Mouse (Mus musculus) liver, embryonic 14.5 days (tissue): ENCODE data around the gene Tomm22.
A peak's percentile ranks its signal among the peaks of the same experiment; 100 is the strongest.

Experiments
- CTCF ChIP-seq: IDR thresholded peaks from 2 replicates; pipeline ENCODE4 v1.5.1; 2016; ENCODE audit warnings: antibody characterized with exemption, low read depth, control low read depth
- EP300 ChIP-seq: IDR thresholded peaks from 2 replicates; pipeline ENCODE4 v1.6.1; 2016; ENCODE audit warnings: antibody characterized with exemption, low read depth

DNA sequence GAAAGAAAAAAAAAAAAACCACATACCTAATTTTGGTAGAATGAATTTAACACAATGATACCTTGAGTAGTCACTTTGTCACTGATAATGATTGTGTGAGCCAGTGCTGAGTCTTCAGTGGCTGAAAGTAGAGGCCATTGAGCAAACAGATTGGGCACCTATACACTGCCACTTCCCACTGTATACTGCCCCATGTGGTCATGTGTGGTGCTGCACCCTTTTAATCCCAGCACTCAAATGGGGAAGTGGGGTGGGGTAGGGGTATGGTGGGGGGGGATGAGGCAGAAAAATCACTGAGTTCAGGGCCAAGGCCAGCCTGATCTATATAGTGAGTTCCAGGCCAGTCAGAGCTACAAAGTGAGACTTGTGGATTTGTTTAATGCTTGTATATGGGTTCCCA is 20.1 kb upstream of the Tomm22 start:
- peak; percentile 82 for TF ChIP-seq CTCF
- TF ChIP-seq EP300: no peak
